Mouse (Mus musculus): ENCODE results near the gene Gna14. TPM values are rescaled to one million over a fixed set of nuclear protein-coding genes. Genes with fewer than 3 reads are reported as not detected.

Gene Gna14
- total RNA-seq, 2 experiments from 2014 or later, result 1.5 to 1.7 TPM

DNA sequence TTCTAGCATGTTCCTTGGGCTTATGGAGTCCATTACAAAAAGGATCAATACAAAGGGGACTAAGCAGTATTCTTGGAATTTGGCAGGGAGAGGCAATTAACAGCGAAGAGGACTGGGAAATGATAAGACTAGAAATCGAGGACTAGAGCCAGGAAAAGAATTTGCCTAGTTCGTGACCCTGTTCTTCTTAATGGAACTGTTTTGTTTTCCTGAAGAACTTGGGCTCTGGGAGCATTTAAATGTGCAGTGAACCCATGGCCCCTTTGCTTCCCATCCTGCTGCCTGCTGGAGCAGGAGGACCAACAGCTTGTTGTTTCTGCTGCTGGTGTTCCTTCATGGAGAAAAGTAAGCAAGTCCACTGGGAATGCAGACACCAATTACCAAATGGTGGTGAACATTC, 15.3 kb downstream of the Gna14 start:
- DNase-seq (ENCODE audit: low spot score in 2 of 2), result no peak

DNA sequence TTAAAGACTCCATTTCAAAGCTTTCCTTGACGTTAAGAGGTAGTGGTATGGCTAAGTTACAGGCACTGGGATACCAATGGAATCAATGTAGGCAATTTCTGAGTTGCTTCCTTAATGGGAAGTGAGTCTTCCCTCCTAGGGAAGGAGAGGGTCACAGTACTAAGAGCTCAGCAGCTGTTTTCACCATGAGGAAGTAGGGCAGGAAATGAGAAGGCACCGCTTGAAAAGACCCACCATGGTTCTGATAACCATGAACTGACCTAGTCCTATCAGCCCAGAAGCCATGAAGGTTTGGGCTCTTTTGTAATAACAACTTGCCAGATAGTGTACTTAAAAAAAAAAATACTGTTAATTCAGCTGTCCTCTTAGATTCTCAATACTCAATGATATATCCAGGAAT, 20.6 kb downstream of the Gna14 start:
- DNase-seq (ENCODE audit: low spot score in 2 of 2), result no peak

DNA sequence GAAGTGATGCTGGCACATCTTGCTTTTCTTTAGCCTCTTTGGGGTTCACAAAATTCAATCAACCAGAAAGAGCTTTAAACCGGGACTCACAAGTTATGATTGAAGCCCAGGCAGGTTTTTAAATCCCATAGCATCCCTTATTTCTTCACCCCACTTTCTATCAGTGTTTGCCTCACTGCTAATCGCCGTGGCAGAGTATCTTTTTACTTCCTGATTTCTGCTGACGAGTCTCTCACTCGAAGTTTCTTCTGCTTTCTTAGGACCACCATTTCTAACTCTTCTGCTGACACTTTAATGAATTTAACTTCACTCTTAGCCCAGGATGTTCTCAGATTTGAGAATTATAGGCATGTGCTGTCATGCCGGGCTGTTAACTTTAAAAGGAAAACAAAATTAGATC, 21.6 kb downstream of the Gna14 start:
- DNase-seq (ENCODE audit: low spot score in 2 of 2), result no peak

GRCm38 (mm10) chr19:16459317-16459716, 23.8 kb downstream of the Gna14 start:
- no peak for DNase-seq (ENCODE audit: low spot score in 2 of 2)

DNA sequence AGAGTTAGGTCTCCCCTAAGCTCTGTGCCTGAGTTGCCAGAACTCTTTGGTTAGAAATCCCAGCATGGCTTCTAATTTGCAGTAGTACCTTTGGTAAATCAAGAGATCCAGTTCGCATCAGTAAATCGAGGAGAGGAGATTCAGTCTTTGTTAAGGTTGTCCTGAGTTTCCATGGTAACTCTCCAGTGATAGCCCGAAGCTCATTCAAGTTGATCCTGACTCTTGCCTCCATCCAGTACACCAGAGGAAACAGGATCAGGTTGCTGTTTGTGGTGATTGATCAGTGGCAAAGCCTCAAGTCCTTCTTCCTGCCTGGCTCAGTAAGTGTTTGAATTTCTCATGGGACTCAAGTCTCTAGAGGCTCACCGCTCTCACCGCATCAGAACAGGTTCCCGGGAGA, 24.7 kb downstream of the Gna14 start:
- DNase-seq (ENCODE audit: low spot score in 2 of 2), result no peak

DNA sequence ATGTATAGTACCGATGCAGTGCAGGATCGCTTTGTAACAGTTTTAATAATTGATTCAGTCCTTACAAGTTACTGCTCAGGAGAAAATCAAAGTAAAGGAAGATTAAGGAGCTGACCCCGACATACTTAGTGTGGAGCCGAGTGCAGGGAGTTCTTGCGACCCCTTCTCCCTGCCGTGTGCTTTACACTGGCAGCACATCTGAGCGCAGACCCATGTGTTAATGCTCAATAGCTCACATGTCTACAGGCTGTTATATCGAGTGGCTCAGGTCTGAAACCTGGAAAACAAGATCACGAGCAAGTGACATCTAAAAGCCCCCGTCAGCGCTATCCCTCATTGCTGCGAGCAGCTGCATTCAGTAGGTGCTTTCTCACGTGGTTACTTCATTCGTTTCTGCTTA, 25.3 kb downstream of the Gna14 start:
- DNase-seq (ENCODE audit: low spot score in 2 of 2), result no peak

DNA sequence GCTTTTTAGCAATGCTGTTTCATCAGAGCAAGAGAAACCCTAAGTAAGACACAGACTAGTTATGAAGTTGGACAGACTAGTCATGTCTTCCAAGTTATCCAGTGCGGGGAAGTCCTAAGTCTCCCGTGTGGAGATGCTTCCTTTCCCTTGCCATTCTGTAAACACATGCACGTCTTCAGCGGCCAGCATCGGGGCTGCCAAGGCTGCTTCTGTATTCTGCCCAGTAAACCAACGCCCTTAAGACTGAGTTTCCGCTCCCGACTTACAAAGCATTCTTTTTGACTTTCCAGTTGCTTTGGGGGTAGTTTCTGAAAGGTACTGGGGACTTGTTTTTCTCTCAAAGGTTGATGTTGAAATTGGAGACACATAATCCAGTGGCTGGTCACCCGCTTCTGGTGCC, 26.9 kb downstream of the Gna14 start:
- no peak for DNase-seq (ENCODE audit: low spot score in 2 of 2)

DNA sequence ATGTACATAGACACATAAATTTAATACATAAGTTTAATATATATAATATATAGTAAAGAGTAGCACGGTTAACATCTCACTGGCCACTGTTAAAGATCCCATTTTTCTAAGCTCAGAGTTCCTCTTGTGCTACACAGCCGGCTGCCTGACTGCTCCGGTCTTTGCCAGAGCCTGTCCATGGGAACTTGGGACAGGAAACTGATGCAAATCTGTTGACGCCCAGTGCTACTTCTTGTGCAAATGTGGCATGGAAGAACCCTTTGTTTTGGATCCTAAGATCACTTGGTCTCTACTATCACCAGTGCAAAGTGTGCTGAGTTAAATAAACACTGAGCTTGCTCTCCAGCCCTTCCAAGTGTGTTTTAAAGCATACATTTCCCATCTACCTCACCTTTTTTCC, 29.2 kb downstream of the Gna14 start:
- no peak for DNase-seq (ENCODE audit: low spot score in 2 of 2)

DNA sequence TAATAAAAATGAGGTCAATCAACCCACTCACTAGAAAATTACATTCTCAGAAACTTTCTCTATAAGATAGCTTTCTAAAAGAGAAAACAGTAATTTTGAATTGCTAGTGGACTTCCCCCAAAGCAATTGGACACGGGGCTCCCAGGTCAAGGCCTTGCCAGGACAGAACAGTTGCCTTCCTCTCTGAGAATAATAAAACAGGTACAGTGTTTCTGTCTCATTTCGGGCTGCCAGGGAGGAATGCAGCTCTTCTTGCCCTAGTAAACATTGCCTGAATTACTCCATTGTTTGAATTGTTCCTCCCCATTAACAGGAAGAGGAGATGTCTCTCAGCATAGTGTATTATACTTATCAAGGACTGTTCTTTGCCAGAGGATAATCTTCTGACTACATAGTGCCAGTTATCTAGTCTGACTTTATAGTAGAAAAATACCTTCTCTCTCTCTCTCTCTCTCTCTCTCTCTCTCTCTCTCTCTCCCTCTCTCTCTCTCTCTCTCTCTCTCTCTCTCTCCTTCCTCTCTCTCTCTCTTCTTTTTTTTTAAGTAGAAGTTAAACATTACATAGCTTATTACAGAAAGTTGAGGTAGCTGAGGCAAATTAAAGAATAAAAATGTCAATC, 33.3 kb downstream of the Gna14 start:
- DNase-seq (ENCODE audit: low spot score in 2 of 2), result no peak

DNA sequence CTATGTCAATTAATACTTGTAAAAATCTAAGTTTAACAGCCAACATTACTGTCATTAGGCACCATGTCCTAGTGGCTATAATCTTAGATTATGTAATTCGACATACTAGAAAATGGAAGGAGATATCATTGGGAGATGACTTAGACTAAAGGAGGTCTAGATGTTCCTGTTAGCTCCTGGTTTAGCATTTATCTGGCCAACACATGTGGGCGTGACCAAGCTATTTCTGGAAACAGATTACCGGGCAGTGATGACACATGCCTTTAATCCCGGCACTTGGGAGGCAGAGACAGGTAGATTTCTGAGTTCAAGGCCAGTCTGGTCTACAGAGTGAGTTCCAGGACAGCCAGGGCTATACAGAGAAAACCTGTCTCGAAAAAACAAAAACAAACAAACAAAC, 37.1 kb downstream of the Gna14 start:
- no peak for DNase-seq (ENCODE audit: low spot score in 2 of 2)

- no peak for DNase-seq (ENCODE audit: low spot score in 2 of 2)
Observed at GRCm38 (mm10) chr19:16477314-16477946, 41.9 kb downstream of the Gna14 start.

- no peak for DNase-seq (ENCODE audit: low spot score in 2 of 2)
Observed at GRCm38 (mm10) chr19:16478186-16478607, 42.6 kb downstream of the Gna14 start.

- no peak for DNase-seq (ENCODE audit: low spot score in 2 of 2)
Observed at GRCm38 (mm10) chr19:16482047-16482446, 46.5 kb downstream of the Gna14 start.

- DNase-seq (ENCODE audit: low spot score in 2 of 2), result no peak
Observed at GRCm38 (mm10) chr19:16484237-16484636, 48.7 kb downstream of the Gna14 start.

- no peak for DNase-seq (ENCODE audit: low spot score in 2 of 2)
Observed at GRCm38 (mm10) chr19:16484671-16485070, 49.1 kb downstream of the Gna14 start.

- no peak for DNase-seq (ENCODE audit: low spot score in 2 of 2)
Observed at GRCm38 (mm10) chr19:16490756-16491155, 55.2 kb downstream of the Gna14 start.

DNA sequence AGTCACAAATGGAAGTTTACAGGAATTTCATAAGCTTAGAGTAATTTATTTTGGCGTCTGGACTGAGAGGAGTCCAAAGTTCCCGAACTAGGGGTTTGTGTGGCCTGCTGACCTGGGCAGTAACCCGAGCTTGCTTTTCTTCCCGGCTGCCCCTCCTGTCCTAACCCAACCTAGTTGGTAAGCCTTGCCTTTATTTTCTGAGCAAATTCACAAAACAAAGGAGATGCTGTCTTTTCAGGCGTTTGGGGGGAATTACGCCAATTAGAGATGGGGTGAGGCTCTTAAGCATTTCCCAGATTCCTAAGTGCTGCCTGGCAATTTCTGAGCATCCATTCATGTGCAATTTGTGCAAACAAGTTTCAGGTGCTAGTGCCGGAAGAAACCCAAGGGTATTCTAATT, 55.9 kb downstream of the Gna14 start:
- no peak for DNase-seq (ENCODE audit: low spot score in 2 of 2)

- DNase-seq (ENCODE audit: low spot score in 2 of 2), result no peak
Observed at GRCm38 (mm10) chr19:16492453-16492852, 56.9 kb downstream of the Gna14 start.

DNA sequence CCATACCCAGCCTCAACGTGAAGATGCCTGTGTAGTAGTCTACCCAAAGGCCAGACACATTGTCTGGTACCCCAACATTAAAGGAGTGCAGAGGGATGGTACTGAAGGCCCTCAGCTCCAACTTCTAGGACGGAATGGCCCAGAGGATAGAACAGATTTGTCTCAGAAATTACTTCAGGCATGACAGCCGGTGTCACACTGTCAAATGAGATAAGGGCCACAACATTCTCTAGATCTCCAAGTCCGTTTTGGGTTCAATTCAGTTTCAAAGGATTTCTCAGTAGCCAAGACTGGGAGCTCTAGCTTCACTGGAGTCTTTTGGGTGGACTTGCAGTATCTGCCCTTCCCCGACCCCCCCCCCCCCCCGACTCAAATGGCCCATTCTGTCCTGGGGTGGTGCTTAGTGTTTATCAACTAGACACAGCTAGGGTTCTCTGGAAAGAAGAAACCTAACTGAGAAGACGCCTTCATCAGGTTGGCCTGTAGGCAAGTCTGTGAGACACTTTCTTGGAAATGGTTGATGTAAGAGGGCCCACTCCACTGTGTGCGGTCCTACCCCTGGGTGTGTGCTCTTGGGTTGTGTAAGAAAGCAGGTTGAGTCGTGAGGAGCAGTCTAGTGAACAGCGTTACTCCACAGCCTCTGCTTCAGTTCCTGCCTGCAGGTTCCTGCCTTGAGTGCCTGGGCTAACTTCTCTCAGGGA, 59.4 kb downstream of the Gna14 start:
- no peak for DNase-seq (ENCODE audit: low spot score in 2 of 2)

DNA sequence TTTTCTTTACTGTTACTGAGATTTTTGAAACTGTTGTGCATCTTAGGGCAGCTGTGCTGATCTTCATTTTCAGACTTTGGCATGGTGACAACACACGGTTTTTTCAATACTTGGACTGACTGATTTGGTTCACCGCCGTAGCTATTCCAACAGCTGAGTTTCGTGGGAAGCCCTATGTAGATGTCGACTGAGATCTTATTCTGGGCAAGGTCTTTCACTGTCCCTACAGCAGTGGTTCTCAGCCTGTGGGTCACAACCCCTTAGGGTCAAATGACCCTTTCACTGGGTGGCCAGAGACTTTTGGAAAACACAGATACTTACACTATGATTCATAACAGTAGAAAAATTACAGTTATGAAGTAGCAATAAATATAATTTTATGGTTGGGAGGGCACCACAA, 60.5 kb downstream of the Gna14 start:
- DNase-seq (ENCODE audit: low spot score in 2 of 2), result no peak

DNA sequence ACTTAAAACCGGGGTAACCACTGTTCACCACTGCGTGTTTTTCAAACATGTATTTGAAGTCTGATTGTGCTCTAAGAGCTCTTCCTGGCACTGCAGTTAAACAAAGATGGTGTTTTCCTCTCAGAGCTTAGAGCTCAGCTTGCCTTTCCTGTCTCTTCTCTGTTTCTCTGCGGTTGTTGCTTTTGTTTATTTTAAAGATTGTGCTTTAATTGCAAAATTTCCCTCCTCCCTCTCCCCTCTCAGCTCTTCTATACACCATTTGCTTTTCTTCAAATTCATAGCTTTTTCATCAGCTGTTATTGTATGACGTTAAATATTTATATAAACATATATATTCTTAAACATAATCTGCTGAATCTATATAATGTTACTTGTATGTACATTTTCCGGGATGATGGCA, 66.5 kb downstream of the Gna14 start:
- no peak for DNase-seq (ENCODE audit: low spot score in 2 of 2)

DNA sequence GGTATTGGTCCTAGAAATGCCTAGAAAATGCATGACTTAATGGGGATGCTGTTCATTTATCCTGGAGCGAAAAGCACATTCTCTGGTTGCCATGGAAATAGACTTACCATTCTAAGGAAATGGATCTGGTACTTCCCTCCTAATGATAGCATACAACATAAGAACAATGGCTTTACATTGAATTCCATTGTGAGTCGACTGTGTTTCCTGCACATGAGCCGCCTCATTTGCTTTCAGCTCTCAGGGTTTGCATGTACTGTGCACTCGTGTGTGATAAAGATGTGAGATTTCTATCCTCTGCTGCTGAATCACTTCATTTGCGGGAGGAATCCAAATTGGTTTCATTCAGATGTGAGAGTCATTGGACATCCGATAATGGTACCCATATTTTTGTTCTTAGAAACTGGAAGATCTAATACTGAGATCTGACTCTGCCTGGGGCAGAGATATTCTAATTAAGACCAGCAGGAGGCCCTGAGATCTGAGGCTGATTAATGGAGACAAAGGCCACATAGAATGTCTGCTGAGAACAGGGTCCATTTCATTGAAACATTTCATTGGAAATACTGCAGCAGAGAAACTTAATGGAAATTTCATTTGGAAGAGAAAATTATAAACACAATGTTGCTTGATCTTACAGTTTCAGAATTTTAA, 71.3 kb downstream of the Gna14 start:
- peak in 1 of 2 experiments; percentile 6 for DNase-seq (ENCODE audit: low spot score in 2 of 2)

All from layer of hippocampus, adult 18-20 months (tissue).